Mouse (Mus musculus): ENCODE data around the gene Pla2g15. TPM values are rescaled to one million over a fixed set of nuclear protein-coding genes. Genes with fewer than 3 reads are reported as not detected.
A peak's percentile ranks its signal among the peaks of the same experiment; 100 is the strongest.

The Pla2g15 gene
- 7.8 and 8.7 TPM in 2 replicates for polyA plus RNA-seq (2015; fragmentation: Nextera tagmentation; extraction: Ambion mirVana)

- H3K27ac ChIP-seq (replicated peaks), result peak within 1 kb of the TSS; percentile 62
- no peaks in the 10 kb centered on the region for H3K36me3 ChIP-seq (replicated peaks)
- H3K27me3 ChIP-seq, result no peaks in the 10 kb centered on the region; the same call in 1 of the 2 replicates
- H3K4me2 ChIP-seq, result peak within 1 kb of the TSS; percentile 91
- ATAC-seq (ENCODE audit: insufficient read depth), result peak; percentile 91
- H3K9ac ChIP-seq, result peak within 1 kb of the TSS; percentile 65
- under 1% methylated on average over 38 of the region's 38 CpGs for WGBS (ENCODE audit: insufficient replicate concordance)
- no peaks in the 10 kb centered on the region for H3K9me3 ChIP-seq (replicated peaks)
- H3K4me1 ChIP-seq (replicated peaks), result peaks cover 37% of the 10 kb centered on the region
- H3K4me3 ChIP-seq (replicated peaks), result peak within 1 kb of the TSS; percentile 70
Measured at GRCm38 (mm10) chr8:106149801-106150652, at the start of gene Pla2g15. Gene Pla2g15, plus strand, starts transcription at chr8:106150399.

- Histone ChIP-seq H3K4me1 (replicated peaks) (no peaks in the 10 kb centered on the region), H3K36me3 (replicated peaks) (peaks cover 56% of the 10 kb centered on the region), H3K4me2 (no peak overlapping the region), H3K9me3 (replicated peaks) (no peaks in the 10 kb centered on the region), H3K9ac (no peak overlapping the region), H3K4me3 (replicated peaks) (no peak overlapping the region), H3K27me3 (no peaks in the 10 kb centered on the region), H3K27ac (replicated peaks) (no peak overlapping the region)
- WGBS (ENCODE audit: insufficient replicate concordance), result 77% methylated on average over 4 of the region's 4 CpGs
- ATAC-seq (ENCODE audit: insufficient read depth), result no peak
Measured at GRCm38 (mm10) chr8:106102321-106102720, 47.9 kb upstream of the Pla2g15 start.

- WGBS (ENCODE audit: insufficient replicate concordance), result 63% methylated on average over 2 of the region's 2 CpGs
- no peak overlapping the region for H3K4me2 ChIP-seq
Measured at GRCm38 (mm10) chr8:106103888-106104287, 46.3 kb upstream of the Pla2g15 start.

GRCm38 (mm10) chr8:106106193-106106592 lies 44.0 kb upstream of the Pla2g15 start:
- WGBS (ENCODE audit: insufficient replicate concordance), result 61% methylated on average over 1 of the region's 1 CpGs
- Histone ChIP-seq H3K27me3 (no peaks in the 10 kb centered on the region), H3K9ac (no peak overlapping the region), H3K36me3 (replicated peaks) (peaks cover 70% of the 10 kb centered on the region), H3K4me1 (replicated peaks) (no peaks in the 10 kb centered on the region), H3K27ac (replicated peaks) (no peak overlapping the region), H3K4me3 (replicated peaks) (no peak overlapping the region), H3K4me2 (no peak overlapping the region), H3K9me3 (replicated peaks) (no peaks in the 10 kb centered on the region)
- ATAC-seq (ENCODE audit: insufficient read depth), result no peak

More at GRCm38 (mm10) chr8:106103888-106104287, 46.3 kb upstream of the Pla2g15 start:
- Histone ChIP-seq H3K9ac (no peak overlapping the region), H3K27me3 (no peaks in the 10 kb centered on the region), H3K36me3 (replicated peaks) (peaks cover 62% of the 10 kb centered on the region), H3K4me1 (replicated peaks) (no peaks in the 10 kb centered on the region), H3K9me3 (replicated peaks) (no peaks in the 10 kb centered on the region), H3K4me3 (replicated peaks) (no peak overlapping the region), H3K27ac (replicated peaks) (no peak overlapping the region)
- ATAC-seq (ENCODE audit: insufficient read depth), result no peak

- H3K4me2 ChIP-seq, result no peak overlapping the region
- no peak overlapping the region for H3K4me3 ChIP-seq (replicated peaks)
- no peak overlapping the region for H3K27ac ChIP-seq (replicated peaks)
- no peaks in the 10 kb centered on the region for H3K27me3 ChIP-seq
- H3K9me3 ChIP-seq (replicated peaks), result no peaks in the 10 kb centered on the region
- no peak overlapping the region for H3K9ac ChIP-seq
- peaks cover 69% of the 10 kb centered on the region for H3K36me3 ChIP-seq (replicated peaks)
- ATAC-seq (ENCODE audit: insufficient read depth), result no peak
- H3K4me1 ChIP-seq (replicated peaks), result no peaks in the 10 kb centered on the region
- 92% methylated on average over 4 of the region's 4 CpGs for WGBS (ENCODE audit: insufficient replicate concordance)
Measured at GRCm38 (mm10) chr8:106108080-106108479, 42.1 kb upstream of the Pla2g15 start.

GRCm38 (mm10) chr8:106108729-106109128 lies 41.5 kb upstream of the Pla2g15 start:
- Histone ChIP-seq H3K27ac (replicated peaks) (no peak overlapping the region), H3K27me3 (no peaks in the 10 kb centered on the region), H3K4me3 (replicated peaks) (no peak overlapping the region), H3K4me1 (replicated peaks) (no peaks in the 10 kb centered on the region), H3K9ac (no peak overlapping the region), H3K9me3 (replicated peaks) (no peaks in the 10 kb centered on the region), H3K4me2 (no peak overlapping the region), H3K36me3 (replicated peaks) (peaks cover 69% of the 10 kb centered on the region)
- no peak for ATAC-seq (ENCODE audit: insufficient read depth)
- WGBS (ENCODE audit: insufficient replicate concordance), result 88% methylated on average over 3 of the region's 3 CpGs

GRCm38 (mm10) chr8:106112041-106112440 lies 38.2 kb upstream of the Pla2g15 start:
- ATAC-seq (ENCODE audit: insufficient read depth), result no peak
- Histone ChIP-seq H3K9ac (no peak overlapping the region), H3K27ac (replicated peaks) (no peak overlapping the region), H3K9me3 (replicated peaks) (no peaks in the 10 kb centered on the region), H3K4me2 (no peak overlapping the region), H3K4me1 (replicated peaks) (no peaks in the 10 kb centered on the region), H3K36me3 (replicated peaks) (peaks cover 66% of the 10 kb centered on the region), H3K4me3 (replicated peaks) (no peak overlapping the region), H3K27me3 (no peaks in the 10 kb centered on the region)
- WGBS (ENCODE audit: insufficient replicate concordance), result 85% methylated on average over 2 of the region's 2 CpGs

GRCm38 (mm10) chr8:106112514-106112913 lies 37.7 kb upstream of the Pla2g15 start:
- H3K36me3 ChIP-seq (replicated peaks), result peaks cover 66% of the 10 kb centered on the region
- no peak overlapping the region for H3K27ac ChIP-seq (replicated peaks)
- no peaks in the 10 kb centered on the region for H3K9me3 ChIP-seq (replicated peaks)
- H3K27me3 ChIP-seq, result no peaks in the 10 kb centered on the region
- no peak for ATAC-seq (ENCODE audit: insufficient read depth)
- no peaks in the 10 kb centered on the region for H3K4me1 ChIP-seq (replicated peaks)
- WGBS (ENCODE audit: insufficient replicate concordance), result 88% methylated on average over 1 of the region's 1 CpGs
- no peak overlapping the region for H3K4me2 ChIP-seq
- no peak overlapping the region for H3K9ac ChIP-seq
- H3K4me3 ChIP-seq (replicated peaks), result no peak overlapping the region

GRCm38 (mm10) chr8:106115897-106116296 lies 34.3 kb upstream of the Pla2g15 start:
- H3K36me3 ChIP-seq (replicated peaks), result peaks cover 49% of the 10 kb centered on the region
- no peak overlapping the region for H3K9ac ChIP-seq
- H3K4me1 ChIP-seq (replicated peaks), result no peaks in the 10 kb centered on the region
- 80% methylated on average over 3 of the region's 3 CpGs for WGBS (ENCODE audit: insufficient replicate concordance)
- H3K4me2 ChIP-seq, result no peak overlapping the region
- H3K9me3 ChIP-seq (replicated peaks), result no peaks in the 10 kb centered on the region
- no peak overlapping the region for H3K4me3 ChIP-seq (replicated peaks)
- H3K27me3 ChIP-seq, result no peaks in the 10 kb centered on the region
- H3K27ac ChIP-seq (replicated peaks), result no peak overlapping the region
- no peak for ATAC-seq (ENCODE audit: insufficient read depth)

- H3K4me1 ChIP-seq (replicated peaks), result no peaks in the 10 kb centered on the region
- H3K9me3 ChIP-seq (replicated peaks), result no peaks in the 10 kb centered on the region
- no peak overlapping the region for H3K27ac ChIP-seq (replicated peaks)
- WGBS (ENCODE audit: insufficient replicate concordance), result 71% methylated on average over 3 of the region's 3 CpGs
- peaks cover 39% of the 10 kb centered on the region for H3K36me3 ChIP-seq (replicated peaks)
- no peak overlapping the region for H3K9ac ChIP-seq
- no peak overlapping the region for H3K4me3 ChIP-seq (replicated peaks)
- no peak overlapping the region for H3K4me2 ChIP-seq
- ATAC-seq (ENCODE audit: insufficient read depth), result no peak
- H3K27me3 ChIP-seq, result no peaks in the 10 kb centered on the region
Measured at GRCm38 (mm10) chr8:106123443-106123842, 26.8 kb upstream of the Pla2g15 start.

- no peak for ATAC-seq (ENCODE audit: insufficient read depth)
- H3K27me3 ChIP-seq, result no peaks in the 10 kb centered on the region
Measured at GRCm38 (mm10) chr8:106126055-106126454, 24.1 kb upstream of the Pla2g15 start.

More at GRCm38 (mm10) chr8:106126055-106126454, 24.1 kb upstream of the Pla2g15 start:
- H3K9me3 ChIP-seq (replicated peaks), result no peaks in the 10 kb centered on the region
- peaks cover 7% of the 10 kb centered on the region; the same call in 1 of the 2 replicates for H3K4me1 ChIP-seq (replicated peaks)
- H3K36me3 ChIP-seq (replicated peaks), result peaks cover 51% of the 10 kb centered on the region
- no peak overlapping the region for H3K27ac ChIP-seq (replicated peaks)
- WGBS (ENCODE audit: insufficient replicate concordance), result 81% methylated on average over 1 of the region's 1 CpGs
- H3K4me2 ChIP-seq, result no peak overlapping the region
- H3K4me3 ChIP-seq (replicated peaks), result no peak overlapping the region
- no peak overlapping the region for H3K9ac ChIP-seq

Data from liver, embryonic 15.5 days (tissue).